Mouse (Mus musculus): Measurements from ENCODE around the gene Hrc. TPM values are rescaled to one million over a fixed set of nuclear protein-coding genes. Genes with fewer than 3 reads are reported as not detected.

Gene Hrc
- total and polyA plus RNA-seq, 2 experiments from 2014 or later = 0.33 to 0.49 TPM

DNA sequence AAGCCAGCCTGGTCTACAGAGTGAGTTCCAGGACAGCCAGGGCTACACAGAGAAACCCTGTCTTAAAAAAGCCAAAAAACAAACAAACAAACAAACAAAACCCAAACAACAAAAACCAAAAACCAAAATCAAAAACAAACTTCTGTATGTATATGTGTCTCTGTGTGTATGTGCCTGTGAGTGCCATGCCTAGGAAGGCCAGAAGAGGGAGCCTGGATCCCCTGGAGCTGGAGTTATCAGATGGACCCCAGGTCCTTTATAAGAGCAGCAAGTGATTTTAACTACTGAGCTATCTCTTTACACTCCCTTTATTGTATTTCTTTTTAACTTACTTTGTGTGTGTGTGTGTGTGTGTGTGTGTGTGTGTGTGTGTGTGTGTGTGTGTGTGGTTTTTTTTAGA is 9.3 kb upstream of the Hrc start:
- Histone ChIP-seq H3K27ac (ENCODE audit: low read depth, low read length) (no peak overlapping the region), H3K4me1 (ENCODE audit: insufficient read depth, low read length) (no peaks in the 10 kb centered on the region), H3K9ac (replicated peaks; ENCODE audit: low read length, poor library complexity, severe bottlenecking) (no peak overlapping the region), H3K9me3 (ENCODE audit: low read length) (no peaks in the 10 kb centered on the region), H3K36me3 (ENCODE audit: insufficient read depth, low read length) (peaks cover 12% of the 10 kb centered on the region; the same call in 1 of the 2 replicates), H3K27me3 (ENCODE audit: insufficient read depth, low read length) (no peaks in the 10 kb centered on the region), H3K4me3 (ENCODE audit: low read depth, low read length) (no peak overlapping the region), H3K4me2 (ENCODE audit: low read depth, low read length, poor library complexity, severe bottlenecking) (no peak overlapping the region)
- ATAC-seq (ENCODE audit: low FRiP score) = no peak
- DNase-seq (ENCODE audit: low spot score) = no peak
- TF ChIP-seq CTCF (IDR thresholded peaks at IDR 0.05) = 0 out of 2 replicates have a peak, but pooled peaks have one; percentile 19

DNA sequence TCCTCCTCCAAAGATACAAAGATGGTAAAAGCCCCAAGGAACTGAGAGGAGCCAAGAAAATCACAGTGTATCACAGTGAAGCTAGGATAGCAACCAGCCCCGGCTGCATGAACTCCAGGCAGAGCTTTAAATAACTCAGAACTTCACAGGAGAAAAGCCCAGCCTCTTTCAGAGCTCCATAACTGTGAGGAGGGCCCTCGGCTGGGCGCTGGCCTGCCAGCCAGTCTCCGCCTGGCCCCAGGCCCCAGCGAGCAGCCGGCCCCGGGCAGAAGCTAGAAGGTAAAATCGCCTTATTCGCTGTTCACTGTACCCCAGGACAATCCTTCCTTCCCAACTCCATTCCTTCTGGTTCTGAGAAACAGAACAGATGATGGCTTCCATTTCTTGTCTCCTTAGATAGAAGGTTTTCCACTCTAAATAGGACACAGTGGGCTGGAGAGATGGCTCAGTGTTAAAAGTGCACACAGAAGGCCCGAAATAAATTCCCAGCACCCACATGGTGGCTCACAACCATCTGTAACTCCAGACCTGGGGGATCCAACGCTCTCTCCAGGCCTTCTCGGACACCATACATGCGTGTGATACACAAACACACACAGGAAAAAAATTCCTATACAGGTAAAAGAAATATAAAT is 6.1 kb upstream of the Hrc start:
- no peak overlapping the region for H3K27ac ChIP-seq (ENCODE audit: low read depth, low read length)
- H3K4me1 ChIP-seq (ENCODE audit: insufficient read depth, low read length) = no peaks in the 10 kb centered on the region
- no peak overlapping the region for H3K4me3 ChIP-seq (ENCODE audit: low read depth, low read length)
- no peak overlapping the region for H3K4me2 ChIP-seq (ENCODE audit: low read depth, low read length, poor library complexity, severe bottlenecking)
- ATAC-seq (ENCODE audit: low FRiP score) (no peak), DNase-seq (ENCODE audit: low spot score) (no peak)
- WGBS = 80% methylated on average over 13 of the region's 13 CpGs
- peaks cover 11% of the 10 kb centered on the region; the same call in 1 of the 2 replicates for H3K36me3 ChIP-seq (ENCODE audit: insufficient read depth, low read length)
- H3K9ac ChIP-seq (replicated peaks; ENCODE audit: low read length, poor library complexity, severe bottlenecking) = no peak overlapping the region
- no peak for TF ChIP-seq CTCF (IDR thresholded peaks at IDR 0.05)
- H3K9me3 ChIP-seq (ENCODE audit: low read length) = no peaks in the 10 kb centered on the region
- H3K27me3 ChIP-seq (ENCODE audit: insufficient read depth, low read length) = no peaks in the 10 kb centered on the region

DNA sequence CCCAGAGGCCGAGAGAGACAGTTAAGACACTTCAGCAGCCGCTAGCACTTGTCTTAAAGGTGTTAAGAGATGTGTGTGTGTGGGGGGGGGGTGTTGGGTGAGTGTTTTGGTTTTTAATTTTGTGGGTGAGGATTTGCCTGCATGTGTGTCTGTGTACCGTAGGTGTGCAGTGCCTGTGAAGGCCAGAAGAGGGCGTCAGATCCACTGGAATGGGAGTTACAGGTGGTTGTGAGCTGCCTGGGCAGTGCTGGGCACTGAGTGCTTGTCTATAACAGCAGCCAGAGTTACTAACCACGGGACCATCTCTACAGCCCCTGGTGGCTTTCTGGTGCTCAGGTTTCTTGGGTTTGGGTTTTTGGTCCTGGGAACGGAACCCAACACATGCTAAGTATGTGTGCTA is 3.6 kb upstream of the Hrc start:
- ATAC-seq (ENCODE audit: low FRiP score) (no peak), DNase-seq (ENCODE audit: low spot score) (no peak)
- H3K27ac ChIP-seq (ENCODE audit: low read depth, low read length) = no peak overlapping the region
- no peaks in the 10 kb centered on the region for H3K4me1 ChIP-seq (ENCODE audit: insufficient read depth, low read length)
- H3K4me3 ChIP-seq (ENCODE audit: low read depth, low read length) = no peak overlapping the region
- no peak overlapping the region for H3K9ac ChIP-seq (replicated peaks; ENCODE audit: low read length, poor library complexity, severe bottlenecking)
- 87% methylated on average over 6 of the region's 6 CpGs for WGBS
- TF ChIP-seq CTCF (IDR thresholded peaks at IDR 0.05) = peak; percentile 29; the same call in 1 of the 2 replicates
- no peak overlapping the region for H3K4me2 ChIP-seq (ENCODE audit: low read depth, low read length, poor library complexity, severe bottlenecking)
- H3K9me3 ChIP-seq (ENCODE audit: low read length) = no peaks in the 10 kb centered on the region
- 0 out of 2 replicates have a peak, but pooled peaks cover 5% of the 10 kb centered on the region for H3K36me3 ChIP-seq (ENCODE audit: insufficient read depth, low read length)
- H3K27me3 ChIP-seq (ENCODE audit: insufficient read depth, low read length) = no peaks in the 10 kb centered on the region

DNA sequence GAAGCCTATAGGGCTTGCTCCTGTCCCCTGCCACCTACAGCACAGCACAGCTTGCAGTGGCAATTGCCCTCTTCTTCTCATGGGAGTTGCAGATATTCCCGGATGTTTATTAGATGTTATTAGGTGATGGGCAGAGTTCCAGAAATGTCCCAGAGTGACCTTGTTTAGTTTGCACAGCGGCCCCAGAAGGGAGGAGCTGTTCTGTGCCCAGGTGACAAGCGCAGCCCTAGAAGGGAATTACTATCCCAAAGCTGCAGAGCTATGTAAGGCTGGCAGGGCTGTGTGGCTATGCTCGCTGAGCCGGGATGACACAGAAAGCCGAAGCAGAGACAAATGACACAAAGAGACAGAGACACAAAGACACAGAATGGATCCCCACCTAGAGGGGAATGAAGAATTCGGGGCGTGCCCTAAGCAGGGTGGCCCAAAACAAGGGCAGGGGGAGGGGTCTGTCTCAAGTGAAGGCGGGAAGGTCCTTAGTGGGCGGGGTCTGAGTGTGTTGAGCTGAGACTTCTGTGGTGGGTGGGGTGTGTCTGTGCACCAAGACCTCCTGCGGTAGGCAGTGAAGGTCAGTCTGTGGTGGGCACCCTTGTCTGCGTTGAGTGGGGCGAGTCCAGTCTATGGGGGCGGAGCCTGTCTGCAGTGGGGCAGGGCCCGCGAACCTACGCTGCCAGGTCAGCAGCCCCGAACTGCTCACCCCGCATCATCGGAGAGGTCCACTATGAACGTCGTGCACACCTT is 2.2 kb upstream of the Hrc start:
- Histone ChIP-seq H3K9ac (replicated peaks; ENCODE audit: low read length, poor library complexity, severe bottlenecking) (peak overlapping the region; percentile 71), H3K27me3 (ENCODE audit: insufficient read depth, low read length) (no peaks in the 10 kb centered on the region), H3K4me1 (ENCODE audit: insufficient read depth, low read length) (no peaks in the 10 kb centered on the region), H3K4me3 (ENCODE audit: low read depth, low read length) (peak overlapping the region; percentile 60), H3K9me3 (ENCODE audit: low read length) (no peaks in the 10 kb centered on the region), H3K27ac (ENCODE audit: low read depth, low read length) (peak overlapping the region; percentile 80), H3K36me3 (ENCODE audit: insufficient read depth, low read length) (no peaks in the 10 kb centered on the region), H3K4me2 (ENCODE audit: low read depth, low read length, poor library complexity, severe bottlenecking) (peak overlapping the region; percentile 91)
- WGBS = 2% methylated on average over 22 of the region's 22 CpGs
- TF ChIP-seq CTCF (IDR thresholded peaks at IDR 0.05) = no peak
- ATAC-seq (ENCODE audit: low FRiP score) (peak; percentile 45), DNase-seq (ENCODE audit: low spot score) (peak; percentile 51)

DNA sequence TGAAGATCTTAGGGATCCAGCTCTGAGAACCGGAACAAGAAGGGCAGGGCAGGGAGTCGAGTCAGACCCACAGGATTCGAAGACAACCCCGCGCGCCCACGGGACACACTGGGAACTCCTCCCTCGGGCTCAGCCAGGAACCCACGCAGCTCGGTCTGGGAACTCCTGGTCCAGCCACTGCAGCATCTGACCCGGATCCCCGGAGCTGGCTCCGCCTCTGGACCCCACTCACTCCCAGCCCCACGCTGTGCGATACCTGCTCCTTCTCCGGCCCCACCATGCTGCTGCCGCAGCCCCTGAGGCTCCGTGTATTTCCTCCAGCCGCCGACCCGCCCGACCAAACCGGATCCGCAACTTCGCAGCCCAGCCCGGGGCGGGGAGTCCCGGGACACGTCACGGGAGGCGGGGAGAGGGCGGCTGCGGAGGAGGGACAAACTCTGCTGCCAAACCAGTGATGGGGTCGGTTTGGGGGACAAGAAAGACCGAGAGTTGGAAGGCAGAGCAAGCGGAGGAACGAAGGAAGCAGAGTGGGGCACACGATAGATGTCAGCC is 1.6 kb upstream of the Hrc start, which contains the start of gene Trpm4:
Gene Trpm4, minus strand, starts transcription at position 350 of the 552 bp plus-strand sequence.
- Histone ChIP-seq H3K27me3 (ENCODE audit: insufficient read depth, low read length) (no peaks in the 10 kb centered on the region), H3K4me2 (ENCODE audit: low read depth, low read length, poor library complexity, severe bottlenecking) (peak within 1 kb of the TSS; percentile 91), H3K27ac (ENCODE audit: low read depth, low read length) (peak within 1 kb of the TSS; percentile 80), H3K4me1 (ENCODE audit: insufficient read depth, low read length) (no peaks in the 10 kb centered on the region), H3K36me3 (ENCODE audit: insufficient read depth, low read length) (no peaks in the 10 kb centered on the region), H3K4me3 (ENCODE audit: low read depth, low read length) (peak within 1 kb of the TSS; percentile 60), H3K9me3 (ENCODE audit: low read length) (no peaks in the 10 kb centered on the region), H3K9ac (replicated peaks; ENCODE audit: low read length, poor library complexity, severe bottlenecking) (peak within 1 kb of the TSS; percentile 71)
- WGBS = 1% methylated on average over 38 of the region's 38 CpGs
- no peak for TF ChIP-seq CTCF (IDR thresholded peaks at IDR 0.05)
- ATAC-seq (ENCODE audit: low FRiP score) (peak; percentile 68), DNase-seq (ENCODE audit: low spot score) (peak; percentile 75)

DNA sequence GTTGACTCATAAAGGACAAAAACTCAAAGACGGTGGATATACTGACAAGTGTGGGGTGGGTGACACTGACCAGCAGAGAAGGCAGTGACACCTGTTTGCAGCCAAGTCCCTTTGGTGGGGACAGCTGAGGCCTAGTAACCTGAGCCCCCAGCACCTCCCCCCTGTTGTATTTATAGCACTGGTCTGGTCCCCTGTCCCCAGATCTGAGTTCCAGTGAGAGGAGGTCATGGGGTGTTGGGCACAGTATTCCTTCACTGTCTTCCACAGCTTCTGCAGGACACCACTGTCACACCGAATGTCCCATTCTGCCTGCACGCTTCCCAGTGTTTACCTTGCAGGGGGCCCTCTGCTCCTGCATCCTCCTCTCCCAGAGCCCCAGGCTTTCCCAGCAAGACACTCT is 485 bp upstream of the Hrc start:
- DNase-seq (ENCODE audit: low spot score) (no peak), ATAC-seq (ENCODE audit: low FRiP score) (no peak)

More for the DNA sequence above, 485 bp upstream of the Hrc start:
- 21% methylated on average over 3 of the region's 3 CpGs for WGBS
- H3K4me2 ChIP-seq (ENCODE audit: low read depth, low read length, poor library complexity, severe bottlenecking) = no peak overlapping the region
- no peaks in the 10 kb centered on the region for H3K27me3 ChIP-seq (ENCODE audit: insufficient read depth, low read length)
- peaks cover 8% of the 10 kb centered on the region; the same call in 1 of the 2 replicates for H3K36me3 ChIP-seq (ENCODE audit: insufficient read depth, low read length)
- H3K9ac ChIP-seq (replicated peaks; ENCODE audit: low read length, poor library complexity, severe bottlenecking) = no peak overlapping the region
- no peak overlapping the region for H3K4me3 ChIP-seq (ENCODE audit: low read depth, low read length)
- H3K4me1 ChIP-seq (ENCODE audit: insufficient read depth, low read length) = peaks cover 3% of the 10 kb centered on the region; the same call in 1 of the 2 replicates
- no peak overlapping the region for H3K27ac ChIP-seq (ENCODE audit: low read depth, low read length)
- no peak for TF ChIP-seq CTCF (IDR thresholded peaks at IDR 0.05)
- no peaks in the 10 kb centered on the region for H3K9me3 ChIP-seq (ENCODE audit: low read length)

Data from midbrain, postnatal 0 days (tissue).